Mouse (Mus musculus): Measurements from ENCODE around the gene Adcy1. TPM values are rescaled to one million over a fixed set of nuclear protein-coding genes. Genes with fewer than 3 reads are reported as not detected.

Adcy1 gene
- polyA plus RNA-seq, 1 experiment from 2014 or later = 2.0 TPM

- Histone ChIP-seq H3K27me3 (ENCODE audit: control insufficient read depth, insufficient read depth, low read length) (peaks cover 33% of the 10 kb centered on the region), H3K27ac (ENCODE audit: low read depth, low read length) (no peak overlapping the region), H3K36me3 (ENCODE audit: control insufficient read depth, insufficient read depth, low read length) (no peaks in the 10 kb centered on the region), H3K4me1 (replicated peaks; ENCODE audit: control insufficient read depth, insufficient read depth, low read length) (peaks cover 6% of the 10 kb centered on the region), H3K9ac (ENCODE audit: low read depth, low read length) (no peak overlapping the region), H3K4me3 (ENCODE audit: low read depth, low read length) (peak overlapping the region; percentile 62), H3K9me3 (ENCODE audit: control insufficient read depth, low read length) (no peaks in the 10 kb centered on the region), H3K4me2 (replicated peaks; ENCODE audit: low read depth, low read length) (peak overlapping the region; percentile 97)
- ATAC-seq (ENCODE audit: low FRiP score) = 0 out of 2 replicates have a peak, but pooled peaks have one; percentile 14
- peak; percentile 44 for DNase-seq (ENCODE audit: low spot score)
- 3% methylated on average over 26 of the region's 26 CpGs for WGBS
These were observed 1.3 kb downstream of the Adcy1 start for GRCm38 (mm10) chr11:7064484-7065185.

DNA sequence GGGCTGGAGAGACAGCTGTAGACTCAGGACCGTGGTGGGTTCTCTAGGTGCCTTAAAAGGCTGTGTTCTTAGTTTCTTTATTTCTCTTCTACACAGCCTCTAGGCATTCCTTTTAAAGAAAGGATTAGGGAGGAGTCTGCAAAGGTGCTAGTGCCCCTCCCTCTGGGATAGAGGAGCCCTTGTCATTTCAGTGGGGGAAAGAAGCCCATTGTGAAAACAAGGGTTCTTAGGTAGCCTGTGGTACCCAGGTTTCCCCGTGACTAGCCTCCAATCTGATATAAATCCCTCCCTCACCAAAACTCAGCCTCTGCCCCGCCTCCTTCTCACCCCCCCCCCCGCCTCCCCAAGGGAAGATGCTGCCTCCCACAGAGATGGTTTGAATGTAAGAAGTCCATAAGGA is 2.1 kb downstream of the Adcy1 start:
- WGBS = 14% methylated on average over 4 of the region's 4 CpGs
- H3K9me3 ChIP-seq (ENCODE audit: control insufficient read depth, low read length) = no peaks in the 10 kb centered on the region
- no peak for DNase-seq (ENCODE audit: low spot score)
- no peak overlapping the region for H3K4me3 ChIP-seq (ENCODE audit: low read depth, low read length)
- peaks cover 6% of the 10 kb centered on the region for H3K4me1 ChIP-seq (replicated peaks; ENCODE audit: control insufficient read depth, insufficient read depth, low read length)
- peaks cover 33% of the 10 kb centered on the region for H3K27me3 ChIP-seq (ENCODE audit: control insufficient read depth, insufficient read depth, low read length)
- no peak overlapping the region for H3K4me2 ChIP-seq (replicated peaks; ENCODE audit: low read depth, low read length)
- no peaks in the 10 kb centered on the region for H3K36me3 ChIP-seq (ENCODE audit: control insufficient read depth, insufficient read depth, low read length)
- no peak overlapping the region for H3K9ac ChIP-seq (ENCODE audit: low read depth, low read length)
- no peak overlapping the region for H3K27ac ChIP-seq (ENCODE audit: low read depth, low read length)
- ATAC-seq (ENCODE audit: low FRiP score) = no peak

GRCm38 (mm10) chr11:7065876-7066275 is 2.6 kb downstream of the Adcy1 start:
- Histone ChIP-seq H3K4me3 (ENCODE audit: low read depth, low read length) (no peak overlapping the region), H3K9me3 (ENCODE audit: control insufficient read depth, low read length) (no peaks in the 10 kb centered on the region), H3K9ac (ENCODE audit: low read depth, low read length) (no peak overlapping the region), H3K36me3 (ENCODE audit: control insufficient read depth, insufficient read depth, low read length) (no peaks in the 10 kb centered on the region), H3K4me2 (replicated peaks; ENCODE audit: low read depth, low read length) (no peak overlapping the region), H3K4me1 (replicated peaks; ENCODE audit: control insufficient read depth, insufficient read depth, low read length) (peaks cover 6% of the 10 kb centered on the region), H3K27me3 (ENCODE audit: control insufficient read depth, insufficient read depth, low read length) (peaks cover 33% of the 10 kb centered on the region), H3K27ac (ENCODE audit: low read depth, low read length) (no peak overlapping the region)
- no peak for DNase-seq (ENCODE audit: low spot score)
- 43% methylated on average over 5 of the region's 5 CpGs for WGBS
- ATAC-seq (ENCODE audit: low FRiP score) = no peak

- H3K27me3 ChIP-seq (ENCODE audit: control insufficient read depth, insufficient read depth, low read length) = peaks cover 26% of the 10 kb centered on the region
- H3K4me2 ChIP-seq (replicated peaks; ENCODE audit: low read depth, low read length) = no peak overlapping the region
- no peak for ATAC-seq (ENCODE audit: low FRiP score)
These were observed 4.0 kb downstream of the Adcy1 start for GRCm38 (mm10) chr11:7067263-7067662.

DNA sequence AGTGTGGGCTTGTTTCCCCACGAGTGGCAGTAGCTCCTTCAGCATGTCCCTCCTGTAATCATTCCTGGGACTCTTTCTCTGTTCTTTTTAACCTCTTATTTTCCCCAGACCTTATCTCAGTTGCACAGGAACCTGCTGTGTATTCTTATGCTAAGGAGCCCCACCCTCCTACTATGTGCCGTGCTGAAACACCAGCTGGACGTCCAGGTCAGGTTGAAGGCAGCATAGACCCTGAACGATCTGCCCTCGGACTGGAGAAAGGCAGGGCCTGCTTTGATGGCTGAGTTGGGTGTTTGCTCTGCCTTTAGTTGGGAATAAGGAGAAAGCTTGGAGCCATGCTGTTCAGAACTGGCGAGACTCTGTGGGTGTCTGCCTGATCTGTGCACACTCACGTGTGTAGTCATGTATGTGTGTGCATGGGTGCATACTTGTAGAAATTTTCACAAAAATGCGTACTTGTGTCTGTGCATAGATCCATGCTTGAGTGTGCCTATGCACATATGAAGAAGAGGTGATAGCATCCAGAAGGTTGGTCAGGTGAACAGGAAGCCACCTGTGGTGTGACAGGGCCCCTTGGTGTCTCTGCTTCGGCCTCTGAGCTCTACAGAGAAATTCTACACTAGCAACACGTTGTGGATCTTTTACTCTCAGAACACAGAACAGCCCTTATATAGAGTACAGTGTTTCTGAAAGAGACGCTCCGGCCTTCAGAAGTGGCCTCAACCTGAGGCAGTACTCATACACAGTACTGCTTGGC is 5.4 kb downstream of the Adcy1 start:
- H3K36me3 ChIP-seq (ENCODE audit: control insufficient read depth, insufficient read depth, low read length) = no peaks in the 10 kb centered on the region
- 85% methylated on average over 12 of the region's 12 CpGs for WGBS
- H3K27me3 ChIP-seq (ENCODE audit: control insufficient read depth, insufficient read depth, low read length) = peaks cover 21% of the 10 kb centered on the region
- ATAC-seq (ENCODE audit: low FRiP score) (no peak), DNase-seq (ENCODE audit: low spot score) (no peak)
- no peaks in the 10 kb centered on the region for H3K9me3 ChIP-seq (ENCODE audit: control insufficient read depth, low read length)
- H3K4me3 ChIP-seq (ENCODE audit: low read depth, low read length) = no peak overlapping the region
- H3K27ac ChIP-seq (ENCODE audit: low read depth, low read length) = no peak overlapping the region
- H3K9ac ChIP-seq (ENCODE audit: low read depth, low read length) = no peak overlapping the region
- no peak overlapping the region for H3K4me2 ChIP-seq (replicated peaks; ENCODE audit: low read depth, low read length)
- peaks cover 2% of the 10 kb centered on the region for H3K4me1 ChIP-seq (replicated peaks; ENCODE audit: control insufficient read depth, insufficient read depth, low read length)

More at GRCm38 (mm10) chr11:7067263-7067662, 4.0 kb downstream of the Adcy1 start:
- H3K4me3 ChIP-seq (ENCODE audit: low read depth, low read length) = no peak overlapping the region
- no peak for DNase-seq (ENCODE audit: low spot score)
- H3K27ac ChIP-seq (ENCODE audit: low read depth, low read length) = no peak overlapping the region
- no peaks in the 10 kb centered on the region for H3K36me3 ChIP-seq (ENCODE audit: control insufficient read depth, insufficient read depth, low read length)
- H3K9me3 ChIP-seq (ENCODE audit: control insufficient read depth, low read length) = no peaks in the 10 kb centered on the region
- no peak overlapping the region for H3K9ac ChIP-seq (ENCODE audit: low read depth, low read length)
- WGBS = 74% methylated on average over 4 of the region's 4 CpGs
- peaks cover 6% of the 10 kb centered on the region for H3K4me1 ChIP-seq (replicated peaks; ENCODE audit: control insufficient read depth, insufficient read depth, low read length)

DNA sequence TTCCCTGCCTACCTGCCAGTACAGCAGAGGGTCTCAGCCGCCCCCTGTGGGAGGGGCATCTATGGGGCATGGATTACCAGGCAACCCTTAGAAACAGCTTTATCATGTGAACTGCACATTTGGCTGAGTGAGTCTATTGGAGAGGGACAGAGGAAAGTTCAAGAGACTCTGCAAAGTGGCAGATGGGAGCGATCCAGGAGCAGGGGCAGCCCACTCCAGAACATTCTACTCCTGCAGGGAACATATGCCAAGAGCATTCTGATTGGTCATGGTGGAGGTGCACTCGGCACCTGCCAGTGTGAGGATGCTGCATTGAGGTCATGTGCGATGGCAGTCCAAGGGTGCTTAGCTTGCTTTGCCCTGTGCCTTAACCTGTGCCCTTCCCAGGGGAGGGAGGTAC is 6.5 kb downstream of the Adcy1 start:
- 94% methylated on average over 4 of the region's 4 CpGs for WGBS
- Histone ChIP-seq H3K4me3 (ENCODE audit: low read depth, low read length) (no peak overlapping the region), H3K27ac (ENCODE audit: low read depth, low read length) (no peak overlapping the region), H3K9ac (ENCODE audit: low read depth, low read length) (no peak overlapping the region), H3K27me3 (ENCODE audit: control insufficient read depth, insufficient read depth, low read length) (peaks cover 10% of the 10 kb centered on the region), H3K36me3 (ENCODE audit: control insufficient read depth, insufficient read depth, low read length) (no peaks in the 10 kb centered on the region), H3K4me2 (replicated peaks; ENCODE audit: low read depth, low read length) (no peak overlapping the region), H3K4me1 (replicated peaks; ENCODE audit: control insufficient read depth, insufficient read depth, low read length) (0 out of 2 replicates have a peak, but pooled peaks cover 1% of the 10 kb centered on the region), H3K9me3 (ENCODE audit: control insufficient read depth, low read length) (no peaks in the 10 kb centered on the region)
- DNase-seq (ENCODE audit: low spot score) = no peak
- no peak for ATAC-seq (ENCODE audit: low FRiP score)

DNA sequence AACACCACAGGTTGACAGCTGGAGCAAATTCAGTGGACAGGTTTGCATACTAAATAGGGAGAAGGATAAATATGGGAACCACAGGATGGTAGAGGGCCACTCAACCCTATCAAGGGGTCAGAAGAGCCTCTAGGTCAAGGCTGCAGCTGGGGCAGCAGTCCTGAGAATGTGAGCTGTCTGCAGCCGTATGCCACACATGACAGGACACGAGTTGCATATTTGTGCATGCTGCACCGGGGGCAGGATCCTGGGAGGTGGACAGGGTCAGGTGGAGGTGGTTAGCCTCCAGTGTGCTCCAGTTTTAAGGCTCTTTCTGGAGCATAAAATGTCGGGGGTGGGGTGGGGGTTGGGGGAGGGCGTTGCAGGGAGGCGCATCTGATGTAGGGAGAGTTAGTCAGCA is 8.3 kb downstream of the Adcy1 start:
- Histone ChIP-seq H3K27ac (ENCODE audit: low read depth, low read length) (no peak overlapping the region), H3K4me1 (replicated peaks; ENCODE audit: control insufficient read depth, insufficient read depth, low read length) (no peaks in the 10 kb centered on the region), H3K27me3 (ENCODE audit: control insufficient read depth, insufficient read depth, low read length) (peaks cover 2% of the 10 kb centered on the region; the same call in 1 of the 2 replicates), H3K36me3 (ENCODE audit: control insufficient read depth, insufficient read depth, low read length) (no peaks in the 10 kb centered on the region), H3K4me3 (ENCODE audit: low read depth, low read length) (no peak overlapping the region), H3K9ac (ENCODE audit: low read depth, low read length) (no peak overlapping the region), H3K9me3 (ENCODE audit: control insufficient read depth, low read length) (no peaks in the 10 kb centered on the region), H3K4me2 (replicated peaks; ENCODE audit: low read depth, low read length) (no peak overlapping the region)
- 80% methylated on average over 6 of the region's 6 CpGs for WGBS
- DNase-seq (ENCODE audit: low spot score) (no peak), ATAC-seq (ENCODE audit: low FRiP score) (no peak)

DNA sequence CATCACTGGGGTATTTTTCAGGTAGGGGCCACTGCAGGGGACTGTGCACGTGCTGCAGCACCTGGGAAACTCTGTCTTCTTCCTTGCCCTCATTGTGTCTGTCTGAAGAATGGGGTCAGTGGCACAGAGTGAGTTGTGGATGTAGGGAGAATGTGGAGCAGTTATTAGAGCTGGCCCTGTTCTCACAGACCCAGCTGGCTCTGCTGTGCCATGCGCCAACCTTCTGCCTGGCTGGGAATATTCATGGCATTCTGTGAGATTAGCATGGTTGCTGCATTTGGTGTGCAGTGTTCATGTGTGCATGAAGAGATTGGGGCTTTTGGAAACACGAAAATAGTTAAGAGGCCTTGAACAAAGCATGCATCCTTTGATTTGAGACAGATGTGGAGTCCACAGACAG is 10.3 kb downstream of the Adcy1 start:
- no peak overlapping the region for H3K4me3 ChIP-seq (ENCODE audit: low read depth, low read length)
- H3K9me3 ChIP-seq (ENCODE audit: control insufficient read depth, low read length) = no peaks in the 10 kb centered on the region
- no peak overlapping the region for H3K9ac ChIP-seq (ENCODE audit: low read depth, low read length)
- H3K27me3 ChIP-seq (ENCODE audit: control insufficient read depth, insufficient read depth, low read length) = no peaks in the 10 kb centered on the region
- H3K27ac ChIP-seq (ENCODE audit: low read depth, low read length) = no peak overlapping the region
- H3K4me1 ChIP-seq (replicated peaks; ENCODE audit: control insufficient read depth, insufficient read depth, low read length) = no peaks in the 10 kb centered on the region
- 87% methylated on average over 3 of the region's 3 CpGs for WGBS
- ATAC-seq (ENCODE audit: low FRiP score) = no peak
- no peak overlapping the region for H3K4me2 ChIP-seq (replicated peaks; ENCODE audit: low read depth, low read length)
- no peaks in the 10 kb centered on the region for H3K36me3 ChIP-seq (ENCODE audit: control insufficient read depth, insufficient read depth, low read length)
- DNase-seq (ENCODE audit: low spot score) = no peak

GRCm38 (mm10) chr11:7076510-7076909 is 13.2 kb downstream of the Adcy1 start:
- H3K4me2 ChIP-seq (replicated peaks; ENCODE audit: low read depth, low read length) = no peak overlapping the region
- H3K27ac ChIP-seq (ENCODE audit: low read depth, low read length) = no peak overlapping the region
- ATAC-seq (ENCODE audit: low FRiP score) = no peak
- H3K27me3 ChIP-seq (ENCODE audit: control insufficient read depth, insufficient read depth, low read length) = no peaks in the 10 kb centered on the region
- no peaks in the 10 kb centered on the region for H3K9me3 ChIP-seq (ENCODE audit: control insufficient read depth, low read length)
- no peaks in the 10 kb centered on the region for H3K4me1 ChIP-seq (replicated peaks; ENCODE audit: control insufficient read depth, insufficient read depth, low read length)
- no peak overlapping the region for H3K9ac ChIP-seq (ENCODE audit: low read depth, low read length)
- DNase-seq (ENCODE audit: low spot score) = no peak
- 84% methylated on average over 3 of the region's 3 CpGs for WGBS
- H3K36me3 ChIP-seq (ENCODE audit: control insufficient read depth, insufficient read depth, low read length) = no peaks in the 10 kb centered on the region
- no peak overlapping the region for H3K4me3 ChIP-seq (ENCODE audit: low read depth, low read length)
